Mouse (Mus musculus) megakaryocyte, adult 5-6 weeks (primary cell): Measurements from ENCODE around the gene Zfp384. TPM values are rescaled to one million over a fixed set of nuclear protein-coding genes. Genes with fewer than 3 reads are reported as not detected.
A peak's percentile ranks its signal among the peaks of the same experiment; 100 is the strongest.

Source experiments
- ATAC-seq: 2 replicates; pipeline ENCODE4 v1.8.0; 2016; ENCODE audit warnings: mild to moderate bottlenecking, inconsistent platforms; ENCODE audit not compliant: poor library complexity, severe bottlenecking
- total RNA-seq, 2 experiments: library from RNA; stranded (forward) in 1 of 2; stranded (reverse) in 1 of 2; fragments of 153-499, 151-499 nt in 1 of 2; fragments of 221-1000, 200-1000 nt in 1 of 2; gene quantifications; 2 replicates each; pipeline versions ENCODE4 v1.2.3 to v1.2.4; 2015 to 2017

The Zfp384 gene
- total RNA-seq, 2 experiments from 2014 or later = 34.1 to 67.0 TPM

DNA sequence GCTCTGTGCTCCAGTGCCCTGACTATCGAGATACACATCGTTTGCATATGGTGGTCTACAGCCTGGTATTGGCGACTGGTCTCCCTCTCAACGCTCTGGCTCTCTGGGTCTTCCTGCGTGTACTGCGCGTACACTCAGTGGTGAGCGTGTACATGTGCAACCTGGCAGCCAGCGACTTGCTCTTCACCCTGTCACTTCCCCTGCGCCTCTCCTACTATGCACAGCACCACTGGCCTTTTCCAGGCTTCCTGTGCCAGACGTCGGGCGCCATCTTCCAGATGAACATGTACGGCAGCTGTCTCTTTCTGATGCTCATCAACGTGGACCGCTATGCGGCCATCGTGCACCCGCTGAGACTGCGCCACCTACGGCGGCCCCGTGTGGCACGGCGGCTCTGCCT is 72.4 kb downstream of the Zfp384 start:
- ATAC-seq = no peak

DNA sequence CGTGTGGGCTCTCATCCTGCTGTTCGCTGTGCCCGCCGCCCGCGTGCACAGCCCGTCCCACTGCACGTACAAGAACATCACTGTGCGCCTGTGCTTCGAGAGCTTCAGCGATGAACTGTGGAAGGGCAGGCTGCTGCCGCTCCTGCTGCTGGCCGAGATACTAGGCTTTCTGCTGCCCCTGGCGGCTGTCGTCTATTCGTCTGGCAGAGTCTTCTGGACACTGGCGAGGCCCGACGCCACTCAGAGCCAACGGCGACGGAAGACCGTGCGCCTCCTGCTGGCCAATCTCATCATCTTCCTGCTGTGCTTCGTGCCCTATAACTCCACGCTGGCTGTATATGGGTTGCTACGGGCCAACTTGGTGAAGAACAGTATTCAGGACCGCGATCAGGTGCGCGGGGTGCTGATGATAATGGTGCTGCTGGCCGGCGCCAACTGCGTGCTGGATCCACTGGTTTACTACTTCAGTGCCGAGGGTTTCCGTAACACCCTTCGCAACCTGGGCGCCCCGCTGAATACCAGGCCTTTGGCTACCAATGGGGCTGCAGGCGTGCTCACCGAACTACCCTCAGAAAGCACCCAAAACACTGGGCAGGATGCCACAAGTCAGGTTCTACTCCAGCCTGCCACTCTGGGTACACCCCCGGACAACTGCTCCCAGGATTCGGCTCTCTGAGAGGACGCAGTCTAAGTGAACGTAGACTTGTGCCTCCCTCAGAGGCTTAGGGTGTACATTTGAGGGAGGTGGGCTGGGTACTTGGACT is 73.0 kb downstream of the Zfp384 start:
- ATAC-seq = no peak

DNA sequence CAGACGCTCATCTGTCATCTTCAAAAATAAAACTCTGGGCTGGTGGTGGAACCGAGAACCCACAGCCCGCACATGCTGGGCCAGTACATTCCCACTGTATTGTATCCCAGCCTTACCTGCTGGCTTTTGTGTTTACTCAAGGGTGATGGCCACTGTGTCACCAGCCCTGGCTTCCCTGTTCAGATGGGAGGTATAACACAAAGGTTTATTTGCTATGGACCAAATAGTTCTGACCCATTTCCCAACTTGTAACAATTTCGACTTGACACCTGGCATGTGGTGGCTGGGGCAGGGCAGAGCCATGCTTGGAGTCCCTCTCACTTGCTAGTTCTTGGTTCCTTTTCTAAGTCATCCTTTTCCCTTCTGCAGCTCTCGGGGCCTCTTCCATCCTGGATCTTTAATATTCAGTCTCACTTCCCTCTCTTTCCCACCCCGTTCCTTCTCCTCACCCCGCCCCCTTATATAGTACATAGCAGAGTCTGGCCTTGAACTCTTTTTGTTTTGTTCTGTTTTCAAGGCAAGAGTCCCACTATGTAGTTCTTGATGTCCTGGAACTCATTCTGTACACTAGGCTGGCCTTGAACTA is 73.9 kb downstream of the Zfp384 start:
- ATAC-seq = no peak

DNA sequence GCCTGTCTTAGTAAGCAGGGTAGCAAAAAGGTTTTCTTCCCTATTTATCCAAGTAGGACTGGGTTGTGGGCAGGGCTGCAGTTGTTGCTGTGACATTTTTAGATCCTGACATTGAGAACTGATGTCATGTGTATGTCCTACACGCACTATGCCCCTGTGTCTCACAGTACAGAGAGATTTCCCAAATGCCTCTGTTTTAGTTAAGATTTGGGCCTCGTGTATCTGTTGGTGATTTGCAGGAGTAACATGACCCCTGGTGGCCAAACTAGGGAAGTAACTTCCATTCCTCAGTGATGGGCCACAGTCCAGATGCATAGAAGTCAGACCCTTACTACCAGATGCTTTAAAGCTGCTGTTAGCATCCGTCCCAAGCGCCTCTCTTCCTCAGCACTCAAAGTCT is 75.5 kb downstream of the Zfp384 start:
- ATAC-seq = peak; percentile 75

Other genes with a start within 250 kb of the Zfp384 start
- not detected in 2 replicates for gene Eno2, start 239.5 kb upstream of the Zfp384 start, total RNA-seq (2015)
- not detected in 2 replicates for gene Eno2, start 239.5 kb upstream of the Zfp384 start, total RNA-seq (2017)
- gene Lrrc23, start 229.4 kb upstream of the Zfp384 start, total RNA-seq (2015) = not detected in 2 replicates
- gene Lrrc23, start 229.4 kb upstream of the Zfp384 start, total RNA-seq (2017) = 0.26 and 3.9 TPM in 2 replicates
- 5.1 and 8.0 TPM in 2 replicates for gene Spsb2, start 200.5 kb upstream of the Zfp384 start, total RNA-seq (2015)
- gene Spsb2, start 200.5 kb upstream of the Zfp384 start, total RNA-seq (2017) = 10.3 and 14.0 TPM in 2 replicates
- gene Tpi1, start 194.8 kb upstream of the Zfp384 start, total RNA-seq (2015) = 134 and 144 TPM in 2 replicates
- 93.8 and 113 TPM in 2 replicates for gene Tpi1, start 194.8 kb upstream of the Zfp384 start, total RNA-seq (2017)
- gene Usp5, start 179.7 kb upstream of the Zfp384 start, total RNA-seq (2015) = 31.8 and 32.7 TPM in 2 replicates
- gene Usp5, start 179.7 kb upstream of the Zfp384 start, total RNA-seq (2017) = 56.3 and 58.5 TPM in 2 replicates
- gene Cdca3, start 179.6 kb upstream of the Zfp384 start, total RNA-seq (2015) = 160 and 180 TPM in 2 replicates
- gene Cdca3, start 179.6 kb upstream of the Zfp384 start, total RNA-seq (2017) = 168 and 185 TPM in 2 replicates
- gene Gnb3, start 168.9 kb upstream of the Zfp384 start, total RNA-seq (2015) = not detected in 2 replicates
- gene Gnb3, start 168.9 kb upstream of the Zfp384 start, total RNA-seq (2017) = not detected in 2 replicates
- 0.09 and 0.14 TPM in 2 replicates for gene P3h3, start 151.4 kb upstream of the Zfp384 start, total RNA-seq (2015)
- 0.61 TPM in 1 of 2 replicates, not detected in the other for gene P3h3, start 151.4 kb upstream of the Zfp384 start, total RNA-seq (2017)
- not detected in 2 replicates for gene Gpr162, start 145.2 kb upstream of the Zfp384 start, total RNA-seq (2015)
- 0.33 TPM in 1 of 2 replicates, not detected in the other for gene Gpr162, start 145.2 kb upstream of the Zfp384 start, total RNA-seq (2017)
- 0.09 and 0.71 TPM in 2 replicates for gene Cd4, start 120.9 kb upstream of the Zfp384 start, total RNA-seq (2015)
- gene Cd4, start 120.9 kb upstream of the Zfp384 start, total RNA-seq (2017) = 0.20 and 0.37 TPM in 2 replicates
- 1.2 TPM in 2 replicates for gene Lag3, start 97.4 kb upstream of the Zfp384 start, total RNA-seq (2015)
- 0.44 and 1.4 TPM in 2 replicates for gene Lag3, start 97.4 kb upstream of the Zfp384 start, total RNA-seq (2017)
- gene Ptms, start 89.0 kb upstream of the Zfp384 start, total RNA-seq (2015) = 129 and 159 TPM in 2 replicates
- 195 and 207 TPM in 2 replicates for gene Ptms, start 89.0 kb upstream of the Zfp384 start, total RNA-seq (2017)
- 73.6 and 82.9 TPM in 2 replicates for gene Mlf2, start 77.8 kb upstream of the Zfp384 start, total RNA-seq (2015)
- gene Mlf2, start 77.8 kb upstream of the Zfp384 start, total RNA-seq (2017) = 50.9 and 70.6 TPM in 2 replicates
- 35.4 and 37.2 TPM in 2 replicates for gene Cops7a, start 43.6 kb upstream of the Zfp384 start, total RNA-seq (2015)
- 19.4 and 25.7 TPM in 2 replicates for gene Cops7a, start 43.6 kb upstream of the Zfp384 start, total RNA-seq (2017)
- not detected in 2 replicates for gene Pianp, start 12.5 kb upstream of the Zfp384 start, total RNA-seq (2015)
- not detected in 2 replicates for gene Pianp, start 12.5 kb upstream of the Zfp384 start, total RNA-seq (2017)
- gene Ing4, start 30.6 kb downstream of the Zfp384 start, total RNA-seq (2015) = 33.0 and 35.7 TPM in 2 replicates
- 63.3 and 63.9 TPM in 2 replicates for gene Ing4, start 30.6 kb downstream of the Zfp384 start, total RNA-seq (2017)
- gene Acrbp, start 40.5 kb downstream of the Zfp384 start, total RNA-seq (2015) = 9.0 and 14.2 TPM in 2 replicates
- gene Acrbp, start 40.5 kb downstream of the Zfp384 start, total RNA-seq (2017) = 3.4 and 8.8 TPM in 2 replicates
- 25.1 and 25.5 TPM in 2 replicates for gene Lpar5, start 58.8 kb downstream of the Zfp384 start, total RNA-seq (2015)
- 27.6 and 30.0 TPM in 2 replicates for gene Lpar5, start 58.8 kb downstream of the Zfp384 start, total RNA-seq (2017)
- gene Chd4, start 86.8 kb downstream of the Zfp384 start, total RNA-seq (2015) = 64.9 and 75.9 TPM in 2 replicates
- gene Chd4, start 86.8 kb downstream of the Zfp384 start, total RNA-seq (2017) = 282 and 336 TPM in 2 replicates
- gene Nop2, start 122.8 kb downstream of the Zfp384 start, total RNA-seq (2015) = 8.5 and 12.1 TPM in 2 replicates
- gene Nop2, start 122.8 kb downstream of the Zfp384 start, total RNA-seq (2017) = 22.6 and 24.6 TPM in 2 replicates
- 18.6 and 20.1 TPM in 2 replicates for gene Iffo1, start 136.1 kb downstream of the Zfp384 start, total RNA-seq (2015)
- gene Iffo1, start 136.1 kb downstream of the Zfp384 start, total RNA-seq (2017) = 14.3 and 21.7 TPM in 2 replicates
- 2,892 and 2,923 TPM in 2 replicates for gene Gapdh, start 157.3 kb downstream of the Zfp384 start, total RNA-seq (2015)
- gene Gapdh, start 157.3 kb downstream of the Zfp384 start, total RNA-seq (2017) = 1,028 and 1,070 TPM in 2 replicates
- gene Ncapd2, start 182.6 kb downstream of the Zfp384 start, total RNA-seq (2015) = 195 and 225 TPM in 2 replicates
- gene Ncapd2, start 182.6 kb downstream of the Zfp384 start, total RNA-seq (2017) = 181 and 231 TPM in 2 replicates
- gene Mrpl51, start 182.7 kb downstream of the Zfp384 start, total RNA-seq (2015) = 91.9 and 106 TPM in 2 replicates
- gene Mrpl51, start 182.7 kb downstream of the Zfp384 start, total RNA-seq (2017) = 72.8 and 81.9 TPM in 2 replicates
- gene Vamp1, start 206.4 kb downstream of the Zfp384 start, total RNA-seq (2015) = 12.6 and 13.9 TPM in 2 replicates
- gene Vamp1, start 206.4 kb downstream of the Zfp384 start, total RNA-seq (2017) = 7.9 and 8.9 TPM in 2 replicates
- 6.6 and 8.8 TPM in 2 replicates for gene Tapbpl, start 222.7 kb downstream of the Zfp384 start, total RNA-seq (2015)
- gene Tapbpl, start 222.7 kb downstream of the Zfp384 start, total RNA-seq (2017) = 19.2 and 21.2 TPM in 2 replicates
- 3.2 and 5.9 TPM in 2 replicates for gene Cd27, start 227.9 kb downstream of the Zfp384 start, total RNA-seq (2015)
- 3.5 and 3.6 TPM in 2 replicates for gene Cd27, start 227.9 kb downstream of the Zfp384 start, total RNA-seq (2017)